Mouse (Mus musculus): Measurements from ENCODE around the gene 9930022D16Rik.

The 9930022D16Rik gene

GRCm38 (mm10) chr11:109451169-109451568 lies 37.5 kb downstream of the 9930022D16Rik start:
- DNase-seq (ENCODE audit: low spot score), result no peak

GRCm38 (mm10) chr11:109456261-109456660 lies 42.5 kb downstream of the 9930022D16Rik start:
- DNase-seq (ENCODE audit: low spot score), result no peak

GRCm38 (mm10) chr11:109458165-109458564 lies 44.4 kb downstream of the 9930022D16Rik start:
- DNase-seq (ENCODE audit: low spot score), result no peak

GRCm38 (mm10) chr11:109460586-109460985 lies 46.9 kb downstream of the 9930022D16Rik start:
- no peak for DNase-seq (ENCODE audit: low spot score)

GRCm38 (mm10) chr11:109465068-109465467 lies 51.4 kb downstream of the 9930022D16Rik start:
- no peak for DNase-seq (ENCODE audit: low spot score)

- no peak for DNase-seq (ENCODE audit: low spot score)
Observed at GRCm38 (mm10) chr11:109466987-109467386, 53.3 kb downstream of the 9930022D16Rik start.

- DNase-seq (ENCODE audit: low spot score), result no peak
Observed at GRCm38 (mm10) chr11:109468133-109468532, 54.4 kb downstream of the 9930022D16Rik start.

Data from embryo, embryonic 10 days (tissue).